Mouse (Mus musculus) cerebellum, adult 2 months (tissue): ENCODE data around the gene Fyn. TPM values are rescaled to one million over a fixed set of nuclear protein-coding genes. Genes with fewer than 3 reads are reported as not detected.

ENCODE experiments used
- DNase-seq, 2 experiments: peaks; one replicate each; pipeline ENCODE4 v3.0.0; 2021
- H3K27ac ChIP-seq: fragments of 200-500 bp; 2 replicates; pipeline ENCODE4 v1.5.1; 2012; ENCODE audit warnings: low read length, control low read depth, inconsistent platforms; ENCODE audit not compliant: insufficient read depth
- H3K27me3 ChIP-seq: fragments of 200-500 bp; 2 replicates; pipeline ENCODE4 v1.6.1; 2012; ENCODE audit warnings: inconsistent platforms, mild to moderate bottlenecking, low read length, moderate library complexity; ENCODE audit not compliant: control insufficient read depth, insufficient read depth
- H3K4me1 ChIP-seq: fragments of 200-500 bp; 2 replicates; pipeline ENCODE4 v1.6.1; 2011; ENCODE audit warnings: low read length; ENCODE audit not compliant: control insufficient read depth, insufficient read depth
- H3K4me3 ChIP-seq: fragments of 200-500 bp; replicated peaks from 2 replicates; pipeline ENCODE3; 2011; ENCODE audit warnings: mild to moderate bottlenecking, low read depth, low read length, control low read depth; ENCODE audit not compliant: insufficient read depth
- CTCF ChIP-seq: fragments of 200-500 bp; IDR thresholded peaks from 2 replicates; pipeline ENCODE4 v1.5.1; 2011; ENCODE audit warnings: low read depth, mild to moderate bottlenecking, control low read depth, low read length, moderate library complexity, borderline replicate concordance; ENCODE audit not compliant: insufficient read depth
- POLR2A ChIP-seq: fragments of 200-500 bp; IDR thresholded peaks from 2 replicates; pipeline ENCODE4 v1.6.1; 2011; ENCODE audit warnings: low read length, control low read depth, borderline replicate concordance; ENCODE audit not compliant: insufficient read depth
- WGBS: fragments of 180-500 bp; shearing (Covaris S2); methylation state at CpG from one replicate; pipeline ENCODE4 v1.1.7; 2018; 5-methylcytosine and 5-hydroxymethylcytosine counted together
- polyA plus RNA-seq: library from polyadenylated mRNA; depleted of rRNA; stranded (reverse); fragments of >200 nt; gene quantifications from 2 replicates; pipeline ENCODE4 v1.2.3, GENCODE M21; 2012; rRNA removed

Fyn gene
- polyA plus RNA-seq, result 104 and 107 TPM in 2 replicates

- WGBS, result 59% methylated on average over 8 of the region's 8 CpGs
- Histone ChIP-seq H3K27me3 (no peaks in the 10 kb centered on the region), H3K4me1 (peaks cover 1% of the 10 kb centered on the region; the same call in 1 of the 2 replicates), H3K4me3 (peak within 1 kb of the TSS; percentile 58), H3K27ac (peak within 1 kb of the TSS; percentile 98)
- DNase-seq, result no peak
- TF ChIP-seq POLR2A, result no peak
- no peak for TF ChIP-seq CTCF
Observed at GRCm38 (mm10) chr10:39368572-39369135, at the start of gene Fyn. Gene Fyn, plus strand, starts transcription at chr10:39368855.

- peak; percentile 55 to 64 for DNase-seq
- no peak overlapping the region for H3K27ac ChIP-seq
- WGBS, result 32% methylated on average over 17 of the region's 17 CpGs
Observed at GRCm38 (mm10) chr10:39320798-39321622, 47.6 kb upstream of the Fyn start.

GRCm38 (mm10) chr10:39321623-39321985, 47.1 kb upstream of the Fyn start:
- 27% methylated on average over 9 of the region's 9 CpGs for WGBS
- TF ChIP-seq POLR2A, result no peak
- no peak for TF ChIP-seq CTCF
- Histone ChIP-seq H3K27me3 (no peaks in the 10 kb centered on the region), H3K4me1 (peaks cover 12% of the 10 kb centered on the region), H3K4me3 (peak overlapping the region; percentile 36), H3K27ac (no peak overlapping the region)
- DNase-seq, result peak in 1 of 2 experiments; percentile 3

More at GRCm38 (mm10) chr10:39320798-39321622, 47.6 kb upstream of the Fyn start:
- Histone ChIP-seq H3K4me3 (peak overlapping the region; percentile 36), H3K4me1 (peaks cover 12% of the 10 kb centered on the region), H3K27me3 (no peaks in the 10 kb centered on the region)
- TF ChIP-seq CTCF (no peak), POLR2A (no peak)

- DNase-seq, result no peak
- Histone ChIP-seq H3K27ac (no peak overlapping the region), H3K4me1 (peaks cover 12% of the 10 kb centered on the region), H3K4me3 (no peak overlapping the region), H3K27me3 (no peaks in the 10 kb centered on the region)
- no peak for TF ChIP-seq CTCF
- no peak for TF ChIP-seq POLR2A
- WGBS, result 50% methylated on average over 4 of the region's 4 CpGs
Observed at GRCm38 (mm10) chr10:39322143-39322542, 46.5 kb upstream of the Fyn start.

GRCm38 (mm10) chr10:39324291-39324690, 44.4 kb upstream of the Fyn start:
- WGBS, result 68% methylated on average over 2 of the region's 2 CpGs
- H3K4me1 ChIP-seq, result peaks cover 12% of the 10 kb centered on the region
- no peak overlapping the region for H3K4me3 ChIP-seq
- H3K27ac ChIP-seq, result no peak overlapping the region
- TF ChIP-seq POLR2A (no peak), CTCF (no peak)
- H3K27me3 ChIP-seq, result no peaks in the 10 kb centered on the region
- DNase-seq, result no peak

- no peak for DNase-seq
- Histone ChIP-seq H3K4me3 (no peak overlapping the region), H3K27ac (no peak overlapping the region), H3K4me1 (no peaks in the 10 kb centered on the region), H3K27me3 (no peaks in the 10 kb centered on the region)
- TF ChIP-seq POLR2A, result no peak
- no peak for TF ChIP-seq CTCF
- 73% methylated on average over 2 of the region's 2 CpGs for WGBS
Observed at GRCm38 (mm10) chr10:39328661-39329060, 40.0 kb upstream of the Fyn start.

- TF ChIP-seq POLR2A (no peak), CTCF (no peak)
- H3K4me3 ChIP-seq, result no peak overlapping the region
- WGBS, result 38% methylated on average over 3 of the region's 3 CpGs
- no peaks in the 10 kb centered on the region for H3K27me3 ChIP-seq
- no peak for DNase-seq
- no peaks in the 10 kb centered on the region for H3K4me1 ChIP-seq
- H3K27ac ChIP-seq, result no peak overlapping the region
Observed at GRCm38 (mm10) chr10:39334320-39334719, 34.3 kb upstream of the Fyn start.

- no peak for DNase-seq
- no peaks in the 10 kb centered on the region for H3K27me3 ChIP-seq
- TF ChIP-seq POLR2A (no peak), CTCF (no peak)
- H3K4me1 ChIP-seq, result no peaks in the 10 kb centered on the region
- no peak overlapping the region for H3K27ac ChIP-seq
- H3K4me3 ChIP-seq, result no peak overlapping the region
Observed at GRCm38 (mm10) chr10:39335880-39336279, 32.8 kb upstream of the Fyn start.
